Mouse (Mus musculus) Patski (cell line): ENCODE results near the gene Lman1l. TPM values are rescaled to one million over a fixed set of nuclear protein-coding genes. Genes with fewer than 3 reads are reported as not detected.

Source experiments
- ATAC-seq: fragments of 100-300 bp; one replicate; pipeline ENCODE4 v1.8.0; 2021
- CTCF ChIA-PET: fragments of 350-600 bp; sonication (Branson Sonifier 250); formaldehyde crosslinking; loops from one replicate; lab custom pipeline; 2022; ENCODE audit warnings: inconsistent platforms; lab: Charles Lee
- POLR2A ChIA-PET: fragments of 350-600 bp; sonication (Branson Sonifier 250); formaldehyde crosslinking; loops from one replicate; lab custom pipeline; 2022; ENCODE audit warnings: antibody characterized with exemption, inconsistent platforms; lab: Charles Lee
- DNase-seq: peaks from one replicate; pipeline ENCODE4 v3.0.0-alpha.2; 2011; ENCODE audit warnings: low read depth, low spot score
- H3K27me3 ChIP-seq: fragments of 371-371 bp; one replicate; pipeline ENCODE4 v1.5.1; 2021
- CTCF ChIP-seq: fragments of 100-300 bp; IDR thresholded peaks from one replicate; pipeline ENCODE4 v1.5.1; 2021
- in situ Hi-C: fragments of 300-500 bp; cut with MboI; formaldehyde crosslinking; loops from 3 replicates; pipeline ENCODE4 v1.11.1; 2018; ENCODE audit warnings: low pct_unique_long_range_greater_than_20kb, mixed read lengths
- polyA plus RNA-seq: library from polyadenylated mRNA; unstranded; gene quantifications from one replicate; pipeline ENCODE4 v1.2.3, GENCODE M21; 2021

Lman1l gene
- polyA plus RNA-seq, 1 experiment from 2014 or later = 0.09 TPM

- H3K27me3 ChIP-seq = no peaks in the 10 kb centered on the region
- DNase-seq = no peak
- peak; percentile 38 for ATAC-seq
- ChIA-PET CTCF (interaction anchor here (1.1 to 1.5 kb wide), 2 partner anchors 20 to 50 kb away, joined by 3 to 6 read pairs; no protein-coding TSS in a partner anchor), POLR2A (interaction anchor here (0.8 kb wide), 1 partner anchor 11 kb away, joined by 3 read pairs; no protein-coding TSS in a partner anchor)
- TF ChIP-seq CTCF = no peak
- in situ Hi-C loops = loop anchor here (5.0 kb wide), 1 partner anchor 118 kb away; the partner anchor contains the start of gene Cox5a
These were observed 19.8 kb upstream of the Lman1l start for GRCm38 (mm10) chr9:57640384-57640783.

DNA sequence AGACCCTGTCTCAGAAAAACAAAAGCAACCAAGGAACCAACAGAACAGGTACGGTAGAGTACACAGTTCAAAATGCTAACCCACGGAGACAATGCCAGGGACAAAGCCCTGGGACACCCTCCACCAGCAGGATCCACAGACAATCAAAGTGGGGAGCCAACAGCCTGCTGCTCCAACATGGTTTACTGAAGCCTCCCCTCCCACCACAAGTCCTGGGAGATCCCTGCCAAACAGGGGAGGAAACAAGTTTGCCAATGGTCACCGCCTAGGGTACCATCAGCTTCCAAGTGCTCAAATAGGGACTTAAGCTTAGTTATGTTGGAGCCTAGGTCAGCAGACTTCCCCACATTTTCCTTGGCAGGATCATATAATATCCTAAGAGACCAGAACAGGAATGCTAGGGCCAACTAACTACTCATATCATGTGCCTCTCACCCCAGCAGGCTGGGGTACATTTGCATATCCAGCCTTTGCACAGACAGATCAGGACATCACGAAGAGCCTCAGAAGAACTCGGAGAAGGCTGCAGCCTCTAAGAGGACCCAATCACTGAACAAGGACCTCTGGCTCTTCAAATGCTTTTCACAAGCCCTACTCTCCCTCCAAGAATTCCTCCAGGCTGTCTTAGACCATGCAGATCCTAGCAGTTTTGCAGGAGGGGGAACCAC is 19.2 kb upstream of the Lman1l start:
- no peak for ATAC-seq
- H3K27me3 ChIP-seq = no peaks in the 10 kb centered on the region
- CTCF ChIA-PET = interaction anchor here (1.1 to 2.2 kb wide), 3 partner anchors 10 to 49 kb away, joined by 3 to 8 read pairs (median 6); no protein-coding TSS in a partner anchor
- TF ChIP-seq CTCF = no peak
- in situ Hi-C loops = loop anchor here (5.0 kb wide), 1 partner anchor 117 kb away; the partner anchor contains the start of gene Cox5a
- no peak for DNase-seq
- POLR2A ChIA-PET = interaction anchor here (0.8 to 2.1 kb wide), 3 partner anchors 10 to 21 kb away, joined by 3 to 9 read pairs (median 3); no protein-coding TSS in a partner anchor

DNA sequence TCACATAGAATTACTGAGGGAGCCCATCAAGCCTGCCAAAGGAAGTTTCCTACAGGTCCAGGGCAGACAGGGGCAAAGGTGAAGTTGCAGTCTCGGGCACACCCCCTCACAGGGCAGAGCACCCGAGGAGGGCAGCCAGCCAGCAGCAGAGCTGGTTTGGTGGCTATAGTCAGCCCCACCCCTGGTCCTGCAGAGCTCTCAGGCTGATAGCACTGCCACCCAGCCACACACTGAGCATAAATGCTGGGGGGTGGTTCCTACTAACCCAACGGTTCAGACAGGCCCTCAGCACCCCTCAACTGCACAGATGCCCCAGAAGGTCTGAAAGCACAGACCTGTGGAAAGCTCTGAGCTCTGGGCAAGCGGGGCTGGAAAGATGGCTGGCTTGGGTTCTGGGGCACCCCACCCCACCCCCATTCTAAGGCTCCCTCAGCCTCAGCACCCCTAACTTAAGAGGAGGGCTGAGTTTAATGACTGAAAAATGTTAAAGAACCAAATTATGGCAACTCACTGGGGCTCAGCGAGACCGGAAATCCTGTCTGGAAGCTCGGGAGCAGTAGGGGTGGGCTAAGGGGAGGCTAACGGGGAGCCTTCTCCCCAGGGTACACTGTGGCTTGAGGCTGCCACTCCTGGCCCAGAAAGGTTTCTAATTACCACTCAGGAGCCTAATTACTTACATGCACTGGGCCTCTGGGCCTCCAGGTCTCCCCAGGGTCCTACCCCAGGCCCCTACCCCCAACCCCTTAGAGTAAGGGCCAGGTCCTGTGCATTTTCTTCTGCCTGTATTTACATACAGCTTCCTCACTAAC is 18.3 kb upstream of the Lman1l start:
- in situ Hi-C loops = no loop called here
- no peak for TF ChIP-seq CTCF
- DNase-seq = no peak
- H3K27me3 ChIP-seq = no peaks in the 10 kb centered on the region
- ChIA-PET CTCF (interaction anchor here (1.4 to 2.2 kb wide), 3 partner anchors 9 to 48 kb away, joined by 5 to 8 read pairs (median 6); no protein-coding TSS in a partner anchor), POLR2A (interaction anchor here (0.9 to 2.1 kb wide), 2 partner anchors 9 to 20 kb away, joined by 3 to 9 read pairs; no protein-coding TSS in a partner anchor)
- no peak for ATAC-seq

DNA sequence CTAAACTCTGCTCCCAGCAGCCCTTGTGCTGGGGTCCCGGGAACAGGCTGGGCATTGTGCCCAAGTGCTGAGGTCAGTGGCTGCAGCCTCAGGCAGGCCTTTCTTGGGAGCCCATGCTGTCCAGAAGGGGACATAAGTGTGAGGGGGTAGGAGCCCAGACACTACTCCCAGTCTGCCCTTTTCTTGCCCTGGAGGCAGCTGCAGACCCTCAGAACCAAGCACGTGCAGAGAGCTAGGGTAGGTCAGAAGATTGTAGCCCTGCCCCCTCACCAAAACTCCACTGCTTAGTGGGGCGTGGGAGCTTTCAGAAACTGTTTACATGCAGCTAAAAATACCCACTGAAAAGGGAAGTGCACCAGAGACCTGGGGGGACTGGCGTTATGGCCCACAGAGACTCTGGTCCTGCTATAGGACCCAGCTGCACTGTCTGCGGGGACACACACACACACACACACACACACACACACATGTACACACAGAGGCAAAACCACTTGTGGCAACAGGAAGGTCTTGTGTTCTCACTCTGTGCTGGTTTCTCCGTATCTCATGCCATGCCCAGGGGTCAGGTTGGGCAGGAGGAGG is 17.3 kb upstream of the Lman1l start:
- in situ Hi-C loops = no loop called here
- H3K27me3 ChIP-seq = no peaks in the 10 kb centered on the region
- ATAC-seq = no peak
- ChIA-PET CTCF (interaction anchor here (0.7 to 2.2 kb wide), 4 partner anchors 8 to 22 kb away, joined by 3 to 8 read pairs (median 4); no protein-coding TSS in a partner anchor), POLR2A (interaction anchor here (2.1 kb wide), 1 partner anchor 8 kb away, joined by 9 read pairs; no protein-coding TSS in a partner anchor)
- no peak for DNase-seq
- TF ChIP-seq CTCF = no peak

- no peak for ATAC-seq
- DNase-seq = no peak
- CTCF ChIA-PET = interaction anchor here (0.7 to 2.2 kb wide), 4 partner anchors 8 to 22 kb away, joined by 3 to 8 read pairs (median 4); no protein-coding TSS in a partner anchor
- no peaks in the 10 kb centered on the region for H3K27me3 ChIP-seq
- in situ Hi-C loops = no loop called here
- TF ChIP-seq CTCF = no peak
- POLR2A ChIA-PET = no interaction called here
These were observed 16.7 kb upstream of the Lman1l start for GRCm38 (mm10) chr9:57637272-57637671.

- ATAC-seq = no peak
- ChIA-PET POLR2A (no interaction called here), CTCF (interaction anchor here (0.6 to 1.4 kb wide), 4 partner anchors 12 to 42 kb away, joined by 3 to 4 read pairs (median 3); no protein-coding TSS in a partner anchor)
- H3K27me3 ChIP-seq = no peaks in the 10 kb centered on the region
- TF ChIP-seq CTCF = no peak
- in situ Hi-C loops = no loop called here
- DNase-seq = no peak
These were observed 13.0 kb upstream of the Lman1l start for GRCm38 (mm10) chr9:57633481-57634024.

DNA sequence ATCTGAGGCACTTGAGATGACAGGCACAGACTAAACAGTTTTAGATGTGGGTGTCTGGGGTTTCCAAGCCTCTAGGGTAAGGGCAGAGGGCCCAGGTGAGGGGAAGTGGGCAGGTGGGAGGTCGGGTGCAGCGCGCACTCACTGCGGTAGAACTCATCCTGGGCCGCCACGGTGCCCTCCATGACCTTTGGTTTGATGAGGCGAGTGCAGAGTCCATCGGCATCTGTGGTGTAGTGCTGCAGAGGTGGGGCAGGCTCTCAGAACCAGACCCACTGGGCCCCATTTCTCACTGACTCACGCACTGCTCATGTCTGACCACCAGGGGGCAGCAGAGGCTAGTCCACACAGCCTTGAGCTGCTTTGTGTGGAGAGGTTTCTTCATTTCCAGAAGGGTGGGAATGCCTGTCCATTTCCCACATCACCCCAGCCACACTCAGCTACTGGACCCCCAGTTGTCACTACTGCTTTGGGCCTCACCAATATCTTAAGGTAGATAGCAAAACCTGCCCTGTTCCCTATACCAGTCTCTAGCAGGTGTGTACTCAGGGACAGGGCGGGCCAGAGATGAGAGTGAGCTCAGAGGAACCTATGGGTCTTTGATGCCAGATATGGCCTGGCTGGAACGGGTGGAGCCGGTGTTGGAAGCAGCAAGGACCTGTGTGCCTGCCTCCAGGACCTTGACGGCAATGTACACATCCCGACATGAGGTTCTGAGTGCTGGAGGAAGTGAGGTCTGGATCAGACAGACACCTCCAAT is 8.7 kb upstream of the Lman1l start:
- ATAC-seq (no peak), DNase-seq (no peak)
- TF ChIP-seq CTCF = no peak
- in situ Hi-C loops = no loop called here
- CTCF ChIA-PET = interaction anchor here (0.6 to 2.3 kb wide), 12 partner anchors 8 to 88 kb away, joined by 3 to 9 read pairs (median 4); partner anchors contain the start of gene Csk
- POLR2A ChIA-PET = interaction anchor here (1.0 to 2.3 kb wide), 4 partner anchors 10 to 26 kb away, joined by 3 to 9 read pairs (median 3); no protein-coding TSS in a partner anchor
- H3K27me3 ChIP-seq = no peaks in the 10 kb centered on the region

DNA sequence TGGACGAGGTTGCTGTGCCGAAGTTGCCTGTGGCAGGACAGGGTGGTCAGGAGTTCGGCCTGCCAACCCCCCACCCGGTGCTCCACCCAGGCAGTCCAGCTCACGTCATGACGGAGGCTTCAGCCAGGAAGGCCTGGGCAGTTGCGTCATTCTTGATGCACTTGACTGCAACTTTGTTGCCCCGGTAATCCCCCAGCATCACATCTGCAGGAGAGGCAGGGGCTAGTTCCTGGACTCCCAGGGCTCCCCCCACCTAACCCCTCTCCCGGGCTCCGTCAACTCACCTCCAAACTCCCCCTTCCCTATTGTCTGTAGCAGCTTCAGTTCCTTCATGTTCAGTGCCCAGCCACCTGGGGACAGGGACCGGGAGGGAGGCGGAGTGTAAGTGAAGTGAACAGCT is 8.1 kb upstream of the Lman1l start:
- ATAC-seq (no peak), DNase-seq (no peak)
- in situ Hi-C loops = no loop called here
- CTCF ChIA-PET = interaction anchor here (0.7 to 2.3 kb wide), 7 partner anchors 8 to 37 kb away, joined by 3 to 9 read pairs (median 4); no protein-coding TSS in a partner anchor
- POLR2A ChIA-PET = interaction anchor here (1.0 to 2.3 kb wide), 3 partner anchors 10 to 26 kb away, joined by 3 to 9 read pairs (median 3); no protein-coding TSS in a partner anchor
- H3K27me3 ChIP-seq = no peaks in the 10 kb centered on the region
- no peak for TF ChIP-seq CTCF

GRCm38 (mm10) chr9:57627892-57628291 is 7.3 kb upstream of the Lman1l start:
- DNase-seq (no peak), ATAC-seq (no peak)
- POLR2A ChIA-PET = no interaction called here
- in situ Hi-C loops = no loop called here
- no peak for TF ChIP-seq CTCF
- CTCF ChIA-PET = interaction anchor here (1.9 kb wide), 1 partner anchor 28 kb away, joined by 9 read pairs; no protein-coding TSS in a partner anchor
- H3K27me3 ChIP-seq = no peaks in the 10 kb centered on the region
